Mouse (Mus musculus) limb, embryonic 12.5 days (tissue): ENCODE measurements around the gene Ube2s. TPM values are rescaled to one million over a fixed set of nuclear protein-coding genes. Genes with fewer than 3 reads are reported as not detected.

Source experiments
- ATAC-seq: fragments of 200-750 bp; cut with Nextera tagmentation; 2 replicates; pipeline ENCODE4 v1.8.0; 2017; ENCODE audit warnings: low read depth, moderate TSS enrichment; ENCODE audit not compliant: insufficient number of reproducible peaks, insufficient read depth, low FRiP score, low TSS enrichment
- H3K27ac ChIP-seq: fragments of 300-500 bp; sonication (generic); 2 replicates; pipeline ENCODE4 v1.5.1; 2016; ENCODE audit warnings: mild to moderate bottlenecking, moderate library complexity
- H3K27me3 ChIP-seq: fragments of 300-500 bp; sonication (generic); 2 replicates; pipeline ENCODE4 v1.6.1; 2016; ENCODE audit warnings: mild to moderate bottlenecking, moderate library complexity
- H3K36me3 ChIP-seq: fragments of 300-500 bp; sonication (generic); 2 replicates; pipeline ENCODE4 v1.6.1; 2016; ENCODE audit warnings: mild to moderate bottlenecking, moderate library complexity
- H3K4me1 ChIP-seq: fragments of 300-500 bp; sonication (generic); replicated peaks from 2 replicates; pipeline ENCODE4 v1.6.1; 2016
- H3K4me2 ChIP-seq: fragments of 300-500 bp; sonication (generic); 2 replicates; pipeline ENCODE4 v1.6.1; 2016; ENCODE audit warnings: mild to moderate bottlenecking, moderate library complexity
- H3K4me3 ChIP-seq: fragments of 300-500 bp; sonication (generic); replicated peaks from 2 replicates; pipeline ENCODE4 v1.5.1; 2016; ENCODE audit warnings: mild to moderate bottlenecking
- H3K9ac ChIP-seq: fragments of 300-500 bp; sonication (generic); replicated peaks from 2 replicates; pipeline ENCODE4 v1.6.1; 2016; ENCODE audit warnings: mild to moderate bottlenecking, moderate library complexity
- H3K9me3 ChIP-seq: fragments of 300-500 bp; sonication (generic); 2 replicates; pipeline ENCODE4 v1.6.1; 2016; ENCODE audit warnings: mild to moderate bottlenecking, moderate library complexity
- WGBS: fragments of 180-500 bp; shearing (Covaris S2); methylation state at CpG from one replicate; pipeline ENCODE4 v1.1.7; 2016; 5-methylcytosine and 5-hydroxymethylcytosine counted together
- polyA plus RNA-seq: library from polyadenylated mRNA; unstranded; fragments of >200 nt; fragmentation: Nextera tagmentation; extraction: Ambion mirVana; gene quantifications from 2 replicates; pipeline ENCODE4 v1.2.1, GENCODE M21; 2016

Gene Ube2s
- polyA plus RNA-seq, 1 experiment from 2014 or later = 437 TPM

DNA sequence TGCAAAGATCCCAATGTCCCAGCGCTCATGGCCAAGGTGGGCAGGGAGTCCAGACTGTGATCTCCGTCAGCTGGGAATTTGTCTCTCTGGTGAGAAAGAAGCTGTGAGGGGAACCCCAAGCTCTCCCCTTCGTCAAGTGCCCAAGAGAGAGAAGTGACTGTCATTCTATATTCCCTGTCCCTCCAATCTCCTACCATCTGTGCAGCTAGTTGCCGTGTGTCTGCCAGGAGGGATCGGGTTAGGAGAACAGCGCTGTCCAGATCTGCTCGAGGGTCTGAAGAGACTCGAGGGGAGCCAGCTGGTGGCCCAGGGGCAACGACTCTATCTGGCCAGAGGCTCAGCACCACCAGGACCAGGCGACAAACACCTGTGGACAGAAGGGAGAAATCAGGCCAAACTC lies 36.3 kb downstream of the Ube2s start:
- Histone ChIP-seq H3K4me1 (peaks cover 22% of the 10 kb centered on the region), H3K4me2 (no peak overlapping the region), H3K4me3 (no peak overlapping the region), H3K27me3 (peaks cover 61% of the 10 kb centered on the region), H3K9ac (no peak overlapping the region), H3K27ac (no peak overlapping the region), H3K36me3 (no peaks in the 10 kb centered on the region), H3K9me3 (no peaks in the 10 kb centered on the region)
- ATAC-seq = no peak
- 50% methylated on average over 10 of the region's 10 CpGs for WGBS

DNA sequence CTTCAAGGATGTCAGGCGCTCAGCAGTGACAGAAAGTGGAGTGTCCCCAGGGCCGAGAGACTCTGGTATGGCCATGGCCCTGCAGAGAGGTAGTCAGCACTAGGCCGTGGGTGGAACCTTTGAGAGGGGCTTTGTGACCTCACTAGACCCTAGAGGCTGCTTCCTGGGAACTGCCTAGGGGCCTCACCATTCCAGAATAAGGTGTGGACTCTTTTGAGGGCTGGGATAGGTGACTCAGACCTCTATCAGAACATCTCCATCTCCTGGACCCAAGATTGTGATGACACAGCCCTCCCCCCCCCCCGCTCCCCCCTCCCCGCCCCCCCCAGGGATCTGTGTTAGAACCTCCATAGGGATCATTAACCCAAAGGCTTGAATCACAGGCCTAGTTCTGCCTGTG lies 41.2 kb downstream of the Ube2s start, which contains the start of gene Fam71e2:
Fam71e2 (minus strand) TSS at position 101 of the 400 bp plus-strand sequence.
- 65% methylated on average over 3 of the region's 5 CpGs for WGBS

DNA sequence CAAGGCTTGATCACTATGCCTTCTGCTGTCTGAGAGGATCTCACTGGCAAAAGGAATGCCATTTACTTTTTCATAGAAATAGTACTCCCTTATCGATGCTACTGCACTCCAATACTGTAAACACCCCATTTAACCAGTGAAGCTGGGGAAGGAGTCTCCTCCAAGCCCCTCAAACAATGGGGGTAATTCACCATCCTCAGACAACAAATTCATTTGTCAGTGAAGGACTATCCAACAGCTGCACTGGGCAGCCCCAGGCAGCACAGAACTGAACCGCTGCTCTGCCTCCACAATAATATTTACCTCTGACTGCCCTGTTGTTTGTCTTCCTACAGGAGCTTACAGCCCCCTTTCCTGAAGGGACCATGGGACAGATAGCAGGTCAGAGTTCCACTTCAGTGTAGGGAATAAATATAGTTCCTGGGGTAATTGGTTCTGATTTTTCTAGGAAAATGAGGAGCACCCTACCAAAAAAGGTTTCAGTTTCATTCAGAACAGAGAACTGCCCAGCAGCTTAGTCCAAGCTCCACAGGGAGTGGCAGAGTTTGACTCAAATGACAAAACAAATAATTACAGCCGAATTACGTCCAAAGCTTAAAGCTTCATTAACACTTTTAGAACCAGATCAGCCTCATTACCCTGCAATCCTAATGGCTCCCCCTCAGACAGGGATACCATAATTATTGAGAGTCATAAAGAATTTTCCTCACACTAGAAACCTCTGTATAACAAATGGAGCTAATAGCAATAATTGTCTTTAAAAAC lies 47.3 kb downstream of the Ube2s start:
- 19% methylated on average over 4 of the region's 4 CpGs for WGBS
- H3K4me1 ChIP-seq = no peaks in the 10 kb centered on the region
- H3K4me3 ChIP-seq = no peak overlapping the region
- no peaks in the 10 kb centered on the region for H3K36me3 ChIP-seq
- ATAC-seq = no peak
- H3K9me3 ChIP-seq = no peaks in the 10 kb centered on the region
- peak overlapping the region; percentile 14; the same call in 1 of the 2 replicates for H3K9ac ChIP-seq
- H3K27ac ChIP-seq = no peak overlapping the region
- H3K4me2 ChIP-seq = peak overlapping the region; percentile 7; the same call in 1 of the 2 replicates
- no peaks in the 10 kb centered on the region for H3K27me3 ChIP-seq

More for the DNA sequence above, 41.2 kb downstream of the Ube2s start, which contains the start of gene Fam71e2:
- no peaks in the 10 kb centered on the region for H3K9me3 ChIP-seq
- H3K4me2 ChIP-seq = no peak within 1 kb of the TSS
- H3K36me3 ChIP-seq = no peaks in the 10 kb centered on the region
- H3K4me3 ChIP-seq = no peak within 1 kb of the TSS
- peaks cover 21% of the 10 kb centered on the region for H3K27me3 ChIP-seq
- no peak within 1 kb of the TSS; the same call in 1 of the 2 replicates for H3K9ac ChIP-seq
- no peaks in the 10 kb centered on the region for H3K4me1 ChIP-seq
- H3K27ac ChIP-seq = no peak within 1 kb of the TSS
- no peak for ATAC-seq

DNA sequence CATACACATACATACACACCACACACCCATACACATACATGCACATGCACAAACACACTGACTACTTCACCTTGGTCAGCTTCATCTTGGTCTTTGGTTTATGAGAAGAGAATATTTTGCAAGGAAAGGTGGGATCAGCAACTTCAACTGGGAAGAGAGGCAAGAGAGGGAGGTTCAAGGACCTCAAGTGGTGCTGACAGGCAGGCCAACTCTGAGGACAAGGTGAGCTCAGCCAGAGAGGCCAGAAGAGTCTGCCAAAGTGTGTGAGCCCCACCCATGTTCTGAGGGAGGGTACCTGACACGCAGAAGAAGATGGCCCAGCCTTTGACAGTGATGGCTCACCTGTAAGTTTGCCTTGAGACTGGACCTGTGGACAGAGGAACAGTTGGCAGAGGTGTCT lies 52.7 kb downstream of the Ube2s start:
- WGBS = 50% methylated on average over 1 of the region's 1 CpGs
- H3K27me3 ChIP-seq = no peaks in the 10 kb centered on the region
- no peak overlapping the region for H3K4me2 ChIP-seq
- no peaks in the 10 kb centered on the region for H3K4me1 ChIP-seq
- no peak overlapping the region for H3K9ac ChIP-seq
- H3K4me3 ChIP-seq = no peak overlapping the region
- ATAC-seq = no peak
- H3K9me3 ChIP-seq = 0 out of 2 replicates have a peak, but pooled peaks cover 5% of the 10 kb centered on the region
- no peak overlapping the region for H3K27ac ChIP-seq
- no peaks in the 10 kb centered on the region for H3K36me3 ChIP-seq

DNA sequence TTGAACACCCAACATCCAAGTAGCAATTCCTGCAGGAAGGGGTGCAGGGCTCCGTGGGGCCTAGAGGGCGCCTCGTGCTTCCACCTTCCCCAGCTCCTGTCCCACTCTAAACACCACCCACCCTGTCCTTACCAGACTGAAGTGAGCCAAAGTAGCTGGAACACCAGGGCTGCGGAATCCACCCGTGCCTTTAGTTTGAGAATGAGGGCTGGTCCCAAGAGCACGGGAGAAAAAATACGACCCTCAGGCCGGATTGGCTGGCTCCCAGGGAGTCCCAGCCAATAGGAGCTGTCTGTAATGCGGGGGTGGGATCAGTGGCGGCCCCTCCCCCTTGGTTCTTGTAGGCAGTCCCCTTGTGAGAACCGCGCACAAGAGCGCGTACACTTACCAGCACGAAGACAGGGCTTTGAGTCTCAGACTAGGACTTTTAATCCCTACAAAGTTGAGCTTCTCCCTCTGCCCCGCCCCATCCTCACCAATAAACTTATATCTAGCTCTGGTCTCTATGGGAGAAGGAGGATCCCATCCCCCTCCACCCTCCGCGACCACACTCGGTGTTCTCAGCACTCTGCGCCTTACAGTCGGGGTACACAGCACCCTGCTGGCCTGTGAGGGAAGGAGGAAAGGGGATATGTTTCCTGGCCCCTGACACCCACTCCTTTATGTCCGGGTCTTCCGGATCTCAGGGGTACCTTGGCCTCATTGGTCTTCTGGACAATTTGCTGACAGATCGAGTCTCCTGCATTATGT lies 59.4 kb downstream of the Ube2s start, which contains the start of gene Cox6b2:
Cox6b2 (minus strand) TSS at position 274 of the 750 bp plus-strand sequence.
- peaks cover 12% of the 10 kb centered on the region for H3K4me1 ChIP-seq
- peak within 1 kb of the TSS; percentile 87 for H3K27ac ChIP-seq
- WGBS = 5% methylated on average over 24 of the region's 24 CpGs

DNA sequence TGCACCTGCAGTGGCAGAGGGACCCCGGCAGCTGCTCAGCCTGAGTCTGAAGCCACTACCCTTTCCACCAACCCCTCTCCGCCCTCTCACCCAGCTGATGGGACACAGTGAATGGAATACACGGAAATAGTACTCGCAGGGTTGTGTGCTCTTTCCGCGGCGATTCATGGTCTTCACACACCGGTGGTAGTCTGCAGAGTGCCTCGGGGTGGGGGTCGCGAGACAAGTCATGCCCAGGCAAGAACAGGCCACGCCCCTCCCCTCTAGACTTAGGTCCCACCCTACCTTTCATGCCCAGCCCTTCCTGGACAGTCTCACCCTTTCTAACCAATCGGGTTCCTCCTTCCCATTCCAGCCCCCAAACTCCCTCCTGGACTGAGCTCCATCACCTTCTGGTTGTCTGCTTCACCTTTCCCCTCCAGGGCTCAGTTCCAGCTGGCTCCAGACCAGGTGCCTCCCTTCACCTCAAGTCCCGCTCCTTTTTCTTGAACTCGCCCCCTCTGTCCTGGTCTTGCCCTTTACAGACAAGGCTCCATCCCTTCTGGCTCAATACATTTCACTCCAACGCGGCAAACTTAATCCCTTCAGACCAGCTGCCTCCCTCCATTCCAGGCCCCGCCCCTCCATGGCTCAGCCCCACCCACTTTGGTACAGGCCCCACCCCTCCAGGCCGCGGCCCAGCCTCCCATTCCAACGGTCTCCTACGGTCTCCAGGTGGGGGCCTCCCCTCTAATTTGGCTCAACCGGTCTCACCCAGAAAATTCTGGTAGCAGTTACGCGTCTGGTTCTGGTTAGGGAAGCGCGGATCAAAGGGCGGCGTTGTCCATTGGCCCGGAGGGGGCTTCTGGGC lies 60.2 kb downstream of the Ube2s start:
- Histone ChIP-seq H3K9ac (peak overlapping the region; percentile 42), H3K4me3 (peak overlapping the region; percentile 44)
- ATAC-seq = peak; percentile 63

More for the DNA sequence above, 59.4 kb downstream of the Ube2s start, which contains the start of gene Cox6b2:
- peak within 1 kb of the TSS; percentile 61 for H3K4me2 ChIP-seq
- no peaks in the 10 kb centered on the region for H3K27me3 ChIP-seq
- H3K9me3 ChIP-seq = 0 out of 2 replicates have a peak, but pooled peaks cover 5% of the 10 kb centered on the region
- peak within 1 kb of the TSS; percentile 44 for H3K4me3 ChIP-seq
- peak; percentile 93 for ATAC-seq
- H3K9ac ChIP-seq = peak within 1 kb of the TSS; percentile 42
- H3K36me3 ChIP-seq = peaks cover 4% of the 10 kb centered on the region; the same call in 1 of the 2 replicates

DNA sequence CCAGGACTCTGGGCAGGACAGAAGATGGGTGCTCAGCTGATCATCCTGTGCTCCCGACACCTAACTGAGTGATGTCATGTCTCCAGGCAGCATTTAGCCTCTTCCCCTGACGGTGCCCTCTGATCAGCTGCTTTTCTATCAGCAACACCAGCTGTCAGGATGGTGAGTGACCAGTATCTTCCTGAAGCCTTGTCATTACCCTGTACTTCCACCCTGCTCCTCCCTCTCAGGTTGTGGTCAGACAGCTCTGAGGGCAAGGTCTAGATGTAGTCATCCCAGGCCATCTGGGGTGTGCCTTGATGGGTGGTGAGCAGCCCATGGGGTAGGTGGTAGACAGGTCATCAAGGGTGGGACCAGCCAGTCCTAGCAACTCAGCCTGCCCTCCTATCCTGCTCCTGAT lies 63.2 kb downstream of the Ube2s start:
- H3K27ac ChIP-seq = no peak overlapping the region
- no peak for ATAC-seq
- no peaks in the 10 kb centered on the region for H3K27me3 ChIP-seq
- H3K4me2 ChIP-seq = no peak overlapping the region
- 89% methylated on average over 2 of the region's 2 CpGs for WGBS
- no peaks in the 10 kb centered on the region for H3K9me3 ChIP-seq
- H3K4me1 ChIP-seq = peaks cover 12% of the 10 kb centered on the region
- no peak overlapping the region for H3K9ac ChIP-seq
- peaks cover 31% of the 10 kb centered on the region for H3K36me3 ChIP-seq
- H3K4me3 ChIP-seq = no peak overlapping the region

More for the DNA sequence above, 60.2 kb downstream of the Ube2s start:
- Histone ChIP-seq H3K27ac (peak overlapping the region; percentile 87), H3K27me3 (no peaks in the 10 kb centered on the region), H3K36me3 (peaks cover 4% of the 10 kb centered on the region; the same call in 1 of the 2 replicates), H3K4me1 (peaks cover 12% of the 10 kb centered on the region), H3K9me3 (0 out of 2 replicates have a peak, but pooled peaks cover 5% of the 10 kb centered on the region), H3K4me2 (peak overlapping the region; percentile 61)
- WGBS = 2% methylated on average over 30 of the region's 30 CpGs

DNA sequence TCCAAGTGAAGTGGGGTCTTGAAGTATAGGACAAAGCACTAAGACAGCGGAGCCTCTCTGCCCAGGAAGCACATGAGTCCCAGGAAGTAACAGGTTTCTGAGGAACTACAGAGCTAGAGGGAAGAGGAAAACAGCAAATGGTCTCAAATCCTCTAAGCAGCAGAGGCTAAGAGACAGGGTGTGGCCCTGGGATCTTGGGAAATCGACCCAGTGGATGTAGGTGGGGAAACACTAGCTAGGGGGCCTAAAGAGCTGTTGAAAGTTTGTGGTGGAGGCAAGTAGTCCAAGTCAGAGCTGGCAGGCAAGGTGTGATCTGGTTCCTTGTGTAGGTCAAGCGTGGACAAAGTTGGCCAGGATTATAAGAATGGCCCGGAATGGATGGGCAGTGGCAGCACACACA lies 64.1 kb downstream of the Ube2s start:
- Histone ChIP-seq H3K4me2 (no peak overlapping the region), H3K36me3 (peaks cover 40% of the 10 kb centered on the region), H3K4me1 (peaks cover 12% of the 10 kb centered on the region), H3K9ac (no peak overlapping the region), H3K9me3 (no peaks in the 10 kb centered on the region), H3K27me3 (no peaks in the 10 kb centered on the region), H3K4me3 (no peak overlapping the region), H3K27ac (no peak overlapping the region)
- ATAC-seq = no peak
- 76% methylated on average over 4 of the region's 4 CpGs for WGBS

DNA sequence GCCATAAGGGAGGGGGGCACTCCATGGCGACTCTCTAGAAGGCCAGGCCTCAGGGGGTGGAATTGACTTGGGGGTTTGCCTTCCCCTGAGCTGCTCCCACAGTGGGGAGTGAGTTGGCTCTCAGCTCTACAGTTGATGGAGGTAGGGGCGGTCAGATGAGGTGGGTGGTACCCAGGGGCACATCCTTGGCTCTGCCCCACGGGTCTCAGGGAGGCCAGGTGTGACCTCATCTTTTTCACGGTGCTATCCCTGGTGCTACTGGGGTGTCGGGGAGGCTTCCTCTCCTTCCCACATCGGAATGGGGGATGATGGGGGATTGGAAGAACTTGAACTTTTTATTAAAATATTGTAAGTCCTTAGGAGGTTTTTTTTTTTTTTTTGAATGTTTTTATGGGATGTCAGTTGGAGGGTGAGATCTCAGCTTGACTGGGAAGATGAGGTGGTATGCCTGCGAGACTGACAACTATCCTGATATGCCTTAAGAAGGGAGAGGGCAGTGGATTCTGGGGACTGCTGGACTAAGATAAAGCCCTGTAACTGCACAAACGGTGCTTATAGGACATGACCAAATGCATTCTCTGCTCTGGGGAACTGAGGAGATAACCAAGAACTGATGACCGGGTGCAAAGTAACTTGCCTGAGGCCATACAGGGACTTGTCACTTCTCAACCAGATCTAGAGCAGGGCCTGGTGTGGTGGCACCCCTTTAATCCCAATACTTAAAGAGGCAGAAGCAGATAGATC lies 65.1 kb downstream of the Ube2s start:
- Histone ChIP-seq H3K27me3 (no peaks in the 10 kb centered on the region), H3K4me3 (no peak overlapping the region), H3K27ac (no peak overlapping the region), H3K36me3 (peaks cover 49% of the 10 kb centered on the region), H3K9me3 (no peaks in the 10 kb centered on the region), H3K9ac (no peak overlapping the region), H3K4me2 (no peak overlapping the region), H3K4me1 (peaks cover 10% of the 10 kb centered on the region)
- WGBS = 66% methylated on average over 9 of the region's 9 CpGs
- no peak for ATAC-seq

DNA sequence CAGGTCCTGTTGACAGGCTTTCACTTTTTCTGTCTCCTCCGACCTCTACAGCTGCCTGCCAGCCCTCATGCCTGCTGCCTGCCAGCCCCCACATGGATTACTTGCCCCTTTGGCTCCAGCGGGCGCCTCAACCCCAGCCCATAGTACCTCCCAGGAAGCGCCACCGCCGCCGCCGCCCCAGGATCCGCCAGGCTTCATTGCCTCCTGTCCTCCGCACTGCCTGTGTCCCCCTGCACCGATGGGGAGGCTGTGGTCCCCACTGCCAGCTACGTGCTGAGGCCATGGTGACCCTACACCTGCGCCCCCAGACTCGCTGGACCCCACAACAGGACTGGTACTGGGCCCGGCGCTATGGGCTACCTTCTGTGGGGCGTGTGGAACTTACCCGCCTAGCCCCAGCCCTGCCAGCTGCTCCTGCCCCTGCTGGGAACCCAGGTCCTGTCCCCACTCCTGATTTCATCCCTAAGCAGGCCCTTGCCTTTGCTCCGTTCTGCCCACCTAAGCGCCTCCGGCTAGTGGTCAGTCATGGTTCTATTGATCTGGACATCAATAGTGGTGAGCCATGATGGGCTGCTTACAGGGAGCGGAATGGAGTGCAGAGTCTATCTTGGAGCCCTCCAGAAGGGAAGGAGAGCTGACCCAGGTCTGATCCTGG lies 65.9 kb downstream of the Ube2s start:
- ATAC-seq = no peak
- H3K36me3 ChIP-seq = peaks cover 55% of the 10 kb centered on the region
- H3K27ac ChIP-seq = no peak overlapping the region
- H3K4me3 ChIP-seq = no peak overlapping the region
- WGBS = 88% methylated on average over 22 of the region's 22 CpGs
- H3K27me3 ChIP-seq = no peaks in the 10 kb centered on the region
- H3K4me1 ChIP-seq = peaks cover 10% of the 10 kb centered on the region
- no peaks in the 10 kb centered on the region for H3K9me3 ChIP-seq
- no peak overlapping the region for H3K4me2 ChIP-seq
- no peak overlapping the region for H3K9ac ChIP-seq
